Mouse (Mus musculus) urinary bladder, adult 18-20 months (tissue): Measurements from ENCODE around the gene Cdip1.
"Not testable (repeated sequence)": the region's sequence is repeated elsewhere in the genome, so short reads cannot be mapped to it uniquely, and the experiment has no call there.

Source experiments
- DNase-seq, 2 experiments: peaks; one replicate each; pipeline ENCODE4 v3.0.0; 2022; ENCODE audit warnings: low spot score in 2 of 2, mixed read lengths in 2 of 2

Cdip1 gene

GRCm38 (mm10) chr16:4773289-4773970 is 16.7 kb downstream of the Cdip1 start:
- no peak for DNase-seq

- DNase-seq, result no peak
Observed at GRCm38 (mm10) chr16:4768719-4769118, 21.4 kb downstream of the Cdip1 start.

GRCm38 (mm10) chr16:4767012-4767790 is 22.9 kb downstream of the Cdip1 start:
- DNase-seq, result no peak

GRCm38 (mm10) chr16:4765852-4766251 is 24.2 kb downstream of the Cdip1 start:
- no peak for DNase-seq

- DNase-seq, result no peak
Observed at GRCm38 (mm10) chr16:4763276-4763675, 26.8 kb downstream of the Cdip1 start.

GRCm38 (mm10) chr16:4762437-4762836 is 27.7 kb downstream of the Cdip1 start:
- DNase-seq, result no peak

GRCm38 (mm10) chr16:4756660-4757335 is 33.3 kb downstream of the Cdip1 start:
- DNase-seq, result not testable (repeated sequence)

- DNase-seq, result no peak
Observed at GRCm38 (mm10) chr16:4754045-4754444, 36.0 kb downstream of the Cdip1 start.

GRCm38 (mm10) chr16:4752155-4752554 is 37.9 kb downstream of the Cdip1 start:
- no peak for DNase-seq

GRCm38 (mm10) chr16:4742186-4742585 is 47.9 kb downstream of the Cdip1 start:
- DNase-seq, result no peak

GRCm38 (mm10) chr16:4739994-4740393 is 50.1 kb downstream of the Cdip1 start:
- DNase-seq, result no peak

- no peak for DNase-seq
Observed at GRCm38 (mm10) chr16:4736262-4736661, 53.8 kb downstream of the Cdip1 start.

GRCm38 (mm10) chr16:4730776-4731358 is 59.2 kb downstream of the Cdip1 start:
- no peak for DNase-seq

GRCm38 (mm10) chr16:4727963-4728362 is 62.1 kb downstream of the Cdip1 start:
- DNase-seq, result no peak

GRCm38 (mm10) chr16:4727526-4727925 is 62.6 kb downstream of the Cdip1 start:
- no peak for DNase-seq

- peak; percentile 9 to 57 for DNase-seq
Observed at GRCm38 (mm10) chr16:4726528-4727128, 63.5 kb downstream of the Cdip1 start.

- DNase-seq, result peak; percentile 89 to 96
Observed at GRCm38 (mm10) chr16:4725780-4726527, 64.1 kb downstream of the Cdip1 start, which contains the start of gene Hmox2. Gene Hmox2 (plus strand): TSS chr16:4726361.

- no peak for DNase-seq
Observed at GRCm38 (mm10) chr16:4725266-4725665, 64.8 kb downstream of the Cdip1 start.

- DNase-seq, result no peak
Observed at GRCm38 (mm10) chr16:4722915-4723209, 67.2 kb downstream of the Cdip1 start.

- DNase-seq, result no peak
Observed at GRCm38 (mm10) chr16:4722128-4722914, 67.8 kb downstream of the Cdip1 start.
